Mouse (Mus musculus) forebrain, embryonic 12.5 days (tissue): Measurements from ENCODE around the gene Ppp2r5e. TPM values are rescaled to one million over a fixed set of nuclear protein-coding genes. Genes with fewer than 3 reads are reported as not detected.

ENCODE experiments used
- ATAC-seq: fragments of 200-750 bp; cut with Nextera tagmentation; 2 replicates; pipeline ENCODE4 v1.8.0; 2017; ENCODE audit warnings: moderate TSS enrichment; ENCODE audit not compliant: low FRiP score
- H3K27ac ChIP-seq: fragments of 300-500 bp; sonication (generic); 2 replicates; pipeline ENCODE4 v1.5.1; 2016; ENCODE audit warnings: mild to moderate bottlenecking
- H3K27me3 ChIP-seq: fragments of 300-500 bp; sonication (generic); 2 replicates; pipeline ENCODE4 v1.6.1; 2016; ENCODE audit warnings: mild to moderate bottlenecking
- H3K36me3 ChIP-seq: fragments of 300-500 bp; sonication (generic); replicated peaks from 2 replicates; pipeline ENCODE4 v1.6.1; 2016; ENCODE audit warnings: mild to moderate bottlenecking
- H3K4me1 ChIP-seq: fragments of 300-500 bp; sonication (generic); 2 replicates; pipeline ENCODE4 v1.6.1; 2016
- H3K4me2 ChIP-seq: fragments of 300-500 bp; sonication (generic); 2 replicates; pipeline ENCODE4 v1.6.1; 2016; ENCODE audit warnings: mild to moderate bottlenecking, moderate library complexity
- H3K4me3 ChIP-seq: fragments of 300-500 bp; sonication (generic); replicated peaks from 2 replicates; pipeline ENCODE4 v1.5.1; 2016; ENCODE audit warnings: mild to moderate bottlenecking
- H3K9ac ChIP-seq: fragments of 300-500 bp; sonication (generic); 2 replicates; pipeline ENCODE4 v1.6.1; 2016; ENCODE audit warnings: mild to moderate bottlenecking
- H3K9me3 ChIP-seq: fragments of 300-500 bp; sonication (generic); 2 replicates; pipeline ENCODE4 v1.6.1; 2016
- WGBS: fragments of 180-500 bp; shearing (Covaris S2); methylation state at CpG from one replicate; pipeline ENCODE4 v1.1.7; 2016; 5-methylcytosine and 5-hydroxymethylcytosine counted together
- polyA plus RNA-seq: library from polyadenylated mRNA; unstranded; fragments of >200 nt; fragmentation: Nextera tagmentation; extraction: Ambion mirVana; gene quantifications from 2 replicates; pipeline ENCODE4 v1.2.1, GENCODE M21; 2016

The Ppp2r5e gene
- polyA plus RNA-seq, 1 experiment from 2014 or later = 27.4 TPM

- 89% methylated on average over 7 of the region's 7 CpGs for WGBS
- H3K36me3 ChIP-seq = no peaks in the 10 kb centered on the region
- H3K27ac ChIP-seq = no peak overlapping the region
- H3K4me1 ChIP-seq = peaks cover 6% of the 10 kb centered on the region; the same call in 1 of the 2 replicates
- H3K27me3 ChIP-seq = no peaks in the 10 kb centered on the region
- no peak for ATAC-seq
- no peak overlapping the region for H3K4me2 ChIP-seq
- H3K4me3 ChIP-seq = no peak overlapping the region
- H3K9ac ChIP-seq = no peak overlapping the region
- no peaks in the 10 kb centered on the region for H3K9me3 ChIP-seq
Measured at GRCm38 (mm10) chr12:75528857-75529808, 66.9 kb downstream of the Ppp2r5e start.

GRCm38 (mm10) chr12:75528300-75528699 lies 67.7 kb downstream of the Ppp2r5e start:
- WGBS = 82% methylated on average over 1 of the region's 1 CpGs

GRCm38 (mm10) chr12:75524199-75524598 lies 71.8 kb downstream of the Ppp2r5e start:
- 94% methylated on average over 3 of the region's 3 CpGs for WGBS
- Histone ChIP-seq H3K4me2 (no peak overlapping the region), H3K27me3 (no peaks in the 10 kb centered on the region), H3K27ac (no peak overlapping the region), H3K9me3 (no peaks in the 10 kb centered on the region), H3K4me1 (peaks cover 11% of the 10 kb centered on the region), H3K9ac (no peak overlapping the region), H3K36me3 (no peaks in the 10 kb centered on the region), H3K4me3 (no peak overlapping the region)
- no peak for ATAC-seq

More at GRCm38 (mm10) chr12:75528300-75528699, 67.7 kb downstream of the Ppp2r5e start:
- H3K4me3 ChIP-seq = no peak overlapping the region
- no peaks in the 10 kb centered on the region for H3K36me3 ChIP-seq
- no peak overlapping the region for H3K9ac ChIP-seq
- no peak overlapping the region for H3K4me2 ChIP-seq
- H3K27ac ChIP-seq = no peak overlapping the region
- H3K4me1 ChIP-seq = peaks cover 6% of the 10 kb centered on the region; the same call in 1 of the 2 replicates
- H3K27me3 ChIP-seq = no peaks in the 10 kb centered on the region
- ATAC-seq = no peak
- no peaks in the 10 kb centered on the region for H3K9me3 ChIP-seq

- no peak for ATAC-seq
- 86% methylated on average over 2 of the region's 2 CpGs for WGBS
- no peak overlapping the region for H3K4me3 ChIP-seq
Measured at GRCm38 (mm10) chr12:75522931-75523330, 73.1 kb downstream of the Ppp2r5e start.

GRCm38 (mm10) chr12:75522360-75522759 lies 73.7 kb downstream of the Ppp2r5e start:
- ATAC-seq = no peak
- H3K4me2 ChIP-seq = no peak overlapping the region
- 92% methylated on average over 2 of the region's 2 CpGs for WGBS
- H3K4me3 ChIP-seq = no peak overlapping the region
- no peaks in the 10 kb centered on the region for H3K36me3 ChIP-seq
- no peaks in the 10 kb centered on the region for H3K27me3 ChIP-seq
- H3K27ac ChIP-seq = no peak overlapping the region
- H3K9ac ChIP-seq = no peak overlapping the region
- peaks cover 11% of the 10 kb centered on the region for H3K4me1 ChIP-seq
- H3K9me3 ChIP-seq = no peaks in the 10 kb centered on the region

More at GRCm38 (mm10) chr12:75522931-75523330, 73.1 kb downstream of the Ppp2r5e start:
- Histone ChIP-seq H3K9me3 (no peaks in the 10 kb centered on the region), H3K9ac (no peak overlapping the region), H3K36me3 (no peaks in the 10 kb centered on the region), H3K4me2 (no peak overlapping the region), H3K27me3 (no peaks in the 10 kb centered on the region), H3K27ac (no peak overlapping the region), H3K4me1 (peaks cover 11% of the 10 kb centered on the region)

GRCm38 (mm10) chr12:75520395-75520794 lies 75.7 kb downstream of the Ppp2r5e start:
- Histone ChIP-seq H3K4me1 (peaks cover 11% of the 10 kb centered on the region), H3K4me2 (no peak overlapping the region), H3K36me3 (0 out of 2 replicates have a peak, but pooled peaks cover 2% of the 10 kb centered on the region), H3K27me3 (no peaks in the 10 kb centered on the region), H3K4me3 (no peak overlapping the region), H3K27ac (no peak overlapping the region), H3K9me3 (no peaks in the 10 kb centered on the region), H3K9ac (no peak overlapping the region)
- 51% methylated on average over 3 of the region's 3 CpGs for WGBS
- ATAC-seq = no peak

- Histone ChIP-seq H3K9me3 (no peaks in the 10 kb centered on the region), H3K4me1 (peaks cover 11% of the 10 kb centered on the region), H3K4me3 (no peak overlapping the region), H3K27me3 (no peaks in the 10 kb centered on the region), H3K36me3 (peaks cover 11% of the 10 kb centered on the region; the same call in 1 of the 2 replicates), H3K9ac (no peak overlapping the region), H3K27ac (no peak overlapping the region), H3K4me2 (no peak overlapping the region)
- 93% methylated on average over 10 of the region's 10 CpGs for WGBS
- no peak for ATAC-seq
Measured at GRCm38 (mm10) chr12:75519181-75519940, 76.7 kb downstream of the Ppp2r5e start.

- H3K9me3 ChIP-seq = no peaks in the 10 kb centered on the region
- WGBS = 72% methylated on average over 10 of the region's 10 CpGs
- no peak for ATAC-seq
Measured at GRCm38 (mm10) chr12:75515301-75515906, 80.6 kb downstream of the Ppp2r5e start.

GRCm38 (mm10) chr12:75511520-75511919 lies 84.5 kb downstream of the Ppp2r5e start:
- Histone ChIP-seq H3K4me1 (no peaks in the 10 kb centered on the region), H3K4me2 (no peak overlapping the region), H3K27ac (no peak overlapping the region), H3K4me3 (no peak overlapping the region), H3K36me3 (peaks cover 26% of the 10 kb centered on the region; the same call in 1 of the 2 replicates), H3K27me3 (no peaks in the 10 kb centered on the region), H3K9ac (no peak overlapping the region), H3K9me3 (no peaks in the 10 kb centered on the region)
- no peak for ATAC-seq
- WGBS = 97% methylated on average over 2 of the region's 2 CpGs

More at GRCm38 (mm10) chr12:75515301-75515906, 80.6 kb downstream of the Ppp2r5e start:
- Histone ChIP-seq H3K27me3 (no peaks in the 10 kb centered on the region), H3K27ac (no peak overlapping the region), H3K4me1 (peaks cover 5% of the 10 kb centered on the region), H3K9ac (no peak overlapping the region), H3K4me2 (no peak overlapping the region), H3K4me3 (no peak overlapping the region), H3K36me3 (peaks cover 19% of the 10 kb centered on the region; the same call in 1 of the 2 replicates)

GRCm38 (mm10) chr12:75504991-75505650 lies 90.9 kb downstream of the Ppp2r5e start:
- H3K4me2 ChIP-seq = no peak overlapping the region
- 79% methylated on average over 6 of the region's 6 CpGs for WGBS
- no peak overlapping the region for H3K9ac ChIP-seq
- peaks cover 7% of the 10 kb centered on the region; the same call in 1 of the 2 replicates for H3K36me3 ChIP-seq
- peaks cover 5% of the 10 kb centered on the region; the same call in 1 of the 2 replicates for H3K4me1 ChIP-seq
- no peak overlapping the region for H3K27ac ChIP-seq
- ATAC-seq = no peak
- H3K27me3 ChIP-seq = no peaks in the 10 kb centered on the region
- no peak overlapping the region for H3K4me3 ChIP-seq
- H3K9me3 ChIP-seq = no peaks in the 10 kb centered on the region

- H3K9ac ChIP-seq = no peak overlapping the region
- peaks cover 7% of the 10 kb centered on the region; the same call in 1 of the 2 replicates for H3K36me3 ChIP-seq
- no peak for ATAC-seq
- no peak overlapping the region for H3K4me2 ChIP-seq
- no peaks in the 10 kb centered on the region for H3K9me3 ChIP-seq
- no peaks in the 10 kb centered on the region for H3K27me3 ChIP-seq
- no peak overlapping the region for H3K4me3 ChIP-seq
- H3K27ac ChIP-seq = no peak overlapping the region
- WGBS = 86% methylated on average over 4 of the region's 4 CpGs
- peaks cover 5% of the 10 kb centered on the region; the same call in 1 of the 2 replicates for H3K4me1 ChIP-seq
Measured at GRCm38 (mm10) chr12:75502664-75503063, 93.4 kb downstream of the Ppp2r5e start.
